Mouse (Mus musculus) stomach, embryonic 16.5 days (tissue): ENCODE data around the gene Lrriq3. TPM values are rescaled to one million over a fixed set of nuclear protein-coding genes. Genes with fewer than 3 reads are reported as not detected.

Experiments
- ATAC-seq: fragments of 200-750 bp; cut with Nextera tagmentation; 2 replicates; pipeline ENCODE4 v1.8.0; 2017; ENCODE audit warnings: moderate number of reproducible peaks, moderate TSS enrichment; ENCODE audit not compliant: insufficient read depth, low FRiP score
- H3K27ac ChIP-seq: fragments of 300-500 bp; sonication (generic); 2 replicates; pipeline ENCODE4 v1.5.1; 2014; ENCODE audit warnings: low read length
- H3K27me3 ChIP-seq: fragments of 300-500 bp; sonication (generic); 2 replicates; pipeline ENCODE4 v1.6.1; 2014; ENCODE audit warnings: low read length, control low read depth, mixed read lengths; ENCODE audit not compliant: control insufficient read depth, insufficient read depth
- H3K36me3 ChIP-seq: fragments of 300-500 bp; sonication (generic); 2 replicates; pipeline ENCODE4 v1.6.1; 2014; ENCODE audit warnings: low read length; ENCODE audit not compliant: control insufficient read depth, insufficient read depth
- H3K4me1 ChIP-seq: fragments of 300-500 bp; sonication (generic); 2 replicates; pipeline ENCODE4 v1.6.1; 2014; ENCODE audit warnings: low read length, control low read depth, mixed read lengths; ENCODE audit not compliant: control insufficient read depth, insufficient read depth
- H3K4me2 ChIP-seq: fragments of 300-500 bp; sonication (generic); 2 replicates; pipeline ENCODE4 v1.6.1; 2014; ENCODE audit warnings: low read depth, low read length, mixed read lengths
- H3K4me3 ChIP-seq: fragments of 300-500 bp; sonication (generic); replicated peaks from 2 replicates; pipeline ENCODE4 v1.5.1; 2014; ENCODE audit warnings: mild to moderate bottlenecking, low read length
- H3K9ac ChIP-seq: fragments of 300-500 bp; sonication (generic); 2 replicates; pipeline ENCODE4 v1.6.1; 2014; ENCODE audit warnings: low read length
- H3K9me3 ChIP-seq: fragments of 300-500 bp; sonication (generic); replicated peaks from 2 replicates; pipeline ENCODE4 v1.6.1; 2016; ENCODE audit warnings: low read length, control low read depth; ENCODE audit not compliant: control insufficient read depth
- WGBS: fragments of 180-500 bp; shearing (Covaris S2); extraction: QIAGEN DNeasy Blood & Tissue Kit; methylation state at CpG from one replicate; pipeline ENCODE4 v1.1.7; 2014; 5-methylcytosine and 5-hydroxymethylcytosine counted together
- polyA plus RNA-seq: library from polyadenylated mRNA; unstranded; fragments of >200 nt; fragmentation: Nextera tagmentation; extraction: Ambion mirVana; gene quantifications from 2 replicates; pipeline ENCODE4 v1.2.1, GENCODE M21; 2015

Lrriq3 gene
- polyA plus RNA-seq, 1 experiment from 2014 or later = 1.2 TPM

DNA sequence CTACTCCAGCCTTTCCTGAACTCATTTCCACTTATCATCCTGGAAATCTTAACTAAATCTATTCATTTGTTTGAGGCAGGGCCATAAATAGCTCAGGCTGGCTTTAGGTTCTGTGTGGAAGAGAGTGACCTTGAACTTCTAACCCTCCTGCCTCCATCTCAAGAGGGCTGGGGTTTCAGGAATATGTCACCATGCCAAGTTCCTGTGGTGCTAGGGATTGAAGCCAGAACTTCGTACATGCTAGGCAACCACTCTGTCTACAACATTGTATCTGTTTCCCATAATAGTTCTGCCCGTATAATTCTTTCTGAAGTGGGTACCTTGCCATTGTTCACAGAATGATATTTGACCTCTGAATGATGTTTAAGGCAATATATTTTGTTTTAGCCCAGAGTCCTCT is 95.6 kb downstream of the Lrriq3 start:
- no peaks in the 10 kb centered on the region for H3K27me3 ChIP-seq
- H3K36me3 ChIP-seq = no peaks in the 10 kb centered on the region
- 66% methylated on average over 2 of the region's 2 CpGs for WGBS
- H3K9ac ChIP-seq = no peak overlapping the region
- H3K27ac ChIP-seq = no peak overlapping the region
- no peak overlapping the region for H3K4me2 ChIP-seq
- H3K4me1 ChIP-seq = no peaks in the 10 kb centered on the region
- no peaks in the 10 kb centered on the region for H3K9me3 ChIP-seq
- no peak for ATAC-seq
- H3K4me3 ChIP-seq = no peak overlapping the region

GRCm38 (mm10) chr3:155234919-155235318 is 141.7 kb downstream of the Lrriq3 start:
- no peak overlapping the region for H3K9ac ChIP-seq
- no peak for ATAC-seq
- no peak overlapping the region for H3K4me3 ChIP-seq

DNA sequence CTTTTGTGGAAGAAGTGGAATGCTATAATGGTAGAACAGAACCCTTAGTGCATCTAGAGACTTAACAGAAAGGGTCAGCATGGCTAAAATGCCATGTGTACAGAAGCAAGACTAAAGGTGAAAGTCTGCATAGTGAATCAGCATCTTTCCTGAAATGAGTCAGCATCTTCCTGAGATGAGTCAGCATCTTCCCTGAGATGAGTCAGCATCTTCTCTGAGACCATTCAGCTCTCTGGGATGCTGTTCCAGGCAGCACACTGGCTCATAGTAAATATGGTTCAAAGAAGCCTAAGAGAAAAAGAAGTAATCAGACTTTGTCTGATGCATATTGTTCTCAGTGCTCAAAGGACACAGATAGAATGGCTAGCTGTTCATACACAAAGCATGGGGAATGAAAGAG is 142.3 kb downstream of the Lrriq3 start:
- Histone ChIP-seq H3K4me2 (no peak overlapping the region), H3K27ac (no peak overlapping the region), H3K9ac (no peak overlapping the region), H3K36me3 (no peaks in the 10 kb centered on the region), H3K27me3 (no peaks in the 10 kb centered on the region), H3K4me3 (no peak overlapping the region), H3K9me3 (no peaks in the 10 kb centered on the region), H3K4me1 (no peaks in the 10 kb centered on the region)
- ATAC-seq = no peak

More at GRCm38 (mm10) chr3:155234919-155235318, 141.7 kb downstream of the Lrriq3 start:
- Histone ChIP-seq H3K27me3 (no peaks in the 10 kb centered on the region), H3K4me2 (no peak overlapping the region), H3K4me1 (no peaks in the 10 kb centered on the region), H3K27ac (no peak overlapping the region), H3K36me3 (no peaks in the 10 kb centered on the region), H3K9me3 (no peaks in the 10 kb centered on the region)
- WGBS = 12% methylated on average over 1 of the region's 1 CpGs

Other genes starting within 250 kb of the Lrriq3 start
- gene Tnni3k, start 38.0 kb upstream of the Lrriq3 start, polyA plus RNA-seq = not detected in 2 replicates
- 17.1 and 19.7 TPM in 2 replicates for gene Fpgt, start within 50 bp of the Lrriq3 start, polyA plus RNA-seq